Mouse (Mus musculus) G1E (cell line): Measurements from ENCODE around the gene Sh3pxd2b.

Experiments used
- CTCF ChIP-seq: IDR thresholded peaks from 2 replicates; pipeline ENCODE4 v1.5.1; 2012; ENCODE audit warnings: low read depth, low read length, inconsistent platforms, mixed read lengths
- GATA1 ChIP-seq: IDR thresholded peaks from 2 replicates; pipeline ENCODE4 v1.6.1; 2012; ENCODE audit warnings: borderline replicate concordance, low read length, inconsistent platforms, mixed read lengths
- GATA2 ChIP-seq: IDR thresholded peaks from 2 replicates; pipeline ENCODE4 v1.6.1; 2012; ENCODE audit warnings: low read depth, low read length, inconsistent platforms, borderline replicate concordance
- POLR2AphosphoS5 ChIP-seq: IDR thresholded peaks from 2 replicates; pipeline ENCODE4 v1.6.1; 2012; ENCODE audit warnings: low read depth, low read length, inconsistent platforms; ENCODE audit not compliant: insufficient replicate concordance
- TAL1 ChIP-seq: conservative IDR thresholded peaks from 2 replicates; pipeline ENCODE4 v1.6.1; 2012; ENCODE audit warnings: low read depth, low read length, inconsistent platforms, mixed read lengths

DNA sequence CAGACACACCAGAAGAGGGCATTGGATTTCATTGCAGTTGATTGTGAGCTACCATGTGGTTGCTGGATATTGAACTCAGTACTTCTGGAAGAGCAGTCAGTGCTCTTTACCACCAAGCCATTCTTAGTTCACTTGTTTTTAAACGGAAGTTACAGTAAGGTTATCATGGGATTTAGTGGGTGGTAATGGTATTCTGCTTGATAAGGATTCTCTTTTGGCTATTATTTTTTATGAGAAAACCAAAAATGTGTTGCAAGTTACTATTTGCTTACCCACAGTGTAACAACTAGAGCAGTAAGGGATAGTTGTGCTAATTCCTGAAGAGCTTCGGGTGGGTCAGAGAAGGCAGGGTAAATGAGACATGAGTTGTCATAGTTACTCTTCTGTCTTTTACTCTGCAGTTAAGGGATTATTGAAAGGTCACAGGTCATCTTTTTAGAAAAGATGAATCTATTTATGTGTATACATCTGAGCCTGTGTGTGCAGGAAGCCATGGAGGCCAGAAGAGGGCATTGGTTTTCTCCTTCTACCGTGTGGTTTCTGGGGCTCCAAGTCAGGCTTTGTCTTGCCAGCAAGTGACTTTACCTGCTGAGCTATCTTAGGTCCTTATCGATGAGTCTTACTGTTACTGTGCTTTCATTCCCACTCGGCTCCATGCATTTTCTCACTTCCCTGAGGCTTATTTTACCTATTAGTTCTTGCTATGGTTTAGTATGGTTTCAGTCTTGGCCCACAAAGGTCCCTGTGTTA is 128.0 kb downstream of the Sh3pxd2b start:
- no peak for TF ChIP-seq CTCF
- no peak for TF ChIP-seq GATA1
- TF ChIP-seq TAL1: no peak
- TF ChIP-seq POLR2AphosphoS5: no peak
- TF ChIP-seq GATA2: no peak
